Mouse (Mus musculus) cortical plate, adult 2 months (tissue): ENCODE measurements at regions not wholly inside any gene's neighbourhood (a gene's known extent, or its start where the extent isn't known, plus 50 kb on each side); places are given as distances from the start of the nearest gene placed in this dataset.

Experiments used
- CTCF ChIP-seq: fragments of 200-500 bp; IDR thresholded peaks from 2 replicates; pipeline ENCODE4 v1.5.1; 2011; ENCODE audit warnings: mild to moderate bottlenecking, control low read depth, low read length; ENCODE audit not compliant: insufficient read depth; ENCODE audit errors: extremely low read depth
- POLR2A ChIP-seq: fragments of 200-500 bp; IDR thresholded peaks from 2 replicates; pipeline ENCODE4 v1.6.1; 2011; ENCODE audit warnings: mild to moderate bottlenecking, low read length, control low read depth; ENCODE audit not compliant: insufficient read depth; ENCODE audit errors: extremely low read depth

- TF ChIP-seq POLR2A: no peak
- no peak for TF ChIP-seq CTCF
These were observed 631.8 kb upstream of the Gm21961 start for GRCm38 (mm10) chr15:65646470-65646869.
